Mouse (Mus musculus) Patski (cell line): ENCODE data around the gene Tbcel. TPM values are rescaled to one million over a fixed set of nuclear protein-coding genes. Genes with fewer than 3 reads are reported as not detected.

Experiments
- ATAC-seq: fragments of 100-300 bp; one replicate; pipeline ENCODE4 v1.8.0; 2021
- CTCF ChIA-PET: fragments of 350-600 bp; sonication (Branson Sonifier 250); formaldehyde crosslinking; loops from one replicate; lab custom pipeline; 2022; ENCODE audit warnings: inconsistent platforms; lab: Charles Lee
- POLR2A ChIA-PET: fragments of 350-600 bp; sonication (Branson Sonifier 250); formaldehyde crosslinking; loops from one replicate; lab custom pipeline; 2022; ENCODE audit warnings: antibody characterized with exemption, inconsistent platforms; lab: Charles Lee
- DNase-seq: peaks from one replicate; pipeline ENCODE4 v3.0.0-alpha.2; 2011; ENCODE audit warnings: low read depth, low spot score
- H3K27me3 ChIP-seq: fragments of 371-371 bp; one replicate; pipeline ENCODE4 v1.5.1; 2021
- CTCF ChIP-seq: fragments of 100-300 bp; IDR thresholded peaks from one replicate; pipeline ENCODE4 v1.5.1; 2021
- in situ Hi-C: fragments of 300-500 bp; cut with MboI; formaldehyde crosslinking; loops from 3 replicates; pipeline ENCODE4 v1.11.1; 2018; ENCODE audit warnings: low pct_unique_long_range_greater_than_20kb, mixed read lengths
- polyA plus RNA-seq: library from polyadenylated mRNA; unstranded; gene quantifications from one replicate; pipeline ENCODE4 v1.2.3, GENCODE M21; 2021

Tbcel gene
- polyA plus RNA-seq, 1 experiment from 2014 or later, result 23.3 TPM

DNA sequence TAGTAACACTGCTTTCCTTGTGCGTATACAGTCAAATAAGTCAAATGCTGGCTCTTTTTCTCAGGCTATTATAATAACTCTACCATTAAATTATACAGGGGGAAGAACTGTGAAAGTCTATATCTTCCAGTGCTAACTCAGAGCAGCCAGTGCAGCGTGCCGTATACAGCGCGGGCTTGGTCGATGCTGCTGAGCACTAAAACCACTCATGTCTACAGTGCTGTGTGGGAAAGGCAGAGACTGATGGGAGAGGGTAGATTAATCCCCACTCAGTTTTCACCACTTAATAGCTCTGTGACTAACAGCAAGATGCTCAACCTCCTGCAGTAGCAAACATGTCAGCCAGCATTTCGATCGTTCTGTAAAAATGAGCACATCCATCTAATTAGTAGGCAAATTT, 53.2 kb downstream of the Tbcel start:
- CTCF ChIA-PET, result interaction anchor here (1.1 to 1.4 kb wide), 3 partner anchors 12 to 21 kb away, joined by 3 to 4 read pairs (median 3); no protein-coding TSS in a partner anchor
- no peaks in the 10 kb centered on the region for H3K27me3 ChIP-seq
- in situ Hi-C loops, result no loop called here
- POLR2A ChIA-PET, result interaction anchor here (1.2 kb wide), 1 partner anchor 9 kb away, joined by 3 read pairs; no protein-coding TSS in a partner anchor
- DNase-seq (no peak), ATAC-seq (no peak)
- no peak for TF ChIP-seq CTCF

GRCm38 (mm10) chr9:42449043-42449442, 58.6 kb downstream of the Tbcel start:
- in situ Hi-C loops, result no loop called here
- H3K27me3 ChIP-seq, result no peaks in the 10 kb centered on the region
- DNase-seq, result no peak
- no peak for ATAC-seq
- ChIA-PET POLR2A (no interaction called here), CTCF (no interaction called here)
- no peak for TF ChIP-seq CTCF

DNA sequence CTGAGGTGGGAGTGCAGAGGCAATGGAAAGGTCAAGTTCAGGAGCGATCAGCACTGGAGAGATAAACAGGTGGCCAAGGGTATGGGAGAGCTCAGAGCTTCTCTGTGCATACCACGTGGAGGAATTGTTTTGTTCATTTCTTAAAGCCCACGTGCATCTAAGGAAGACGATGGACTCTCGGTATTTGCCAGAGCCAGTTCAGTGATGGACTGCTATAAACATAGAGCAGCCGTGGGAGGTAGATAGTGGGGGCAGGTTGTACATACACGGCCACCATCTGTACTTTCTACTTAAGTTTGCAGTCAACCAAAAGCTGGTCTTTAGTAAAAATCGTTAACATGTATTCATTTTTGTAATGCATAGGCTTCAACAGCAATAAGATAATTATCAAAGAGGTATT, 65.5 kb downstream of the Tbcel start:
- in situ Hi-C loops, result no loop called here
- ChIA-PET POLR2A (no interaction called here), CTCF (interaction anchor here (1.1 to 1.7 kb wide), 2 partner anchors 10 to 13 kb away, joined by 4 read pairs; no protein-coding TSS in a partner anchor)
- no peak for ATAC-seq
- DNase-seq, result no peak
- TF ChIP-seq CTCF, result no peak
- H3K27me3 ChIP-seq, result no peaks in the 10 kb centered on the region

DNA sequence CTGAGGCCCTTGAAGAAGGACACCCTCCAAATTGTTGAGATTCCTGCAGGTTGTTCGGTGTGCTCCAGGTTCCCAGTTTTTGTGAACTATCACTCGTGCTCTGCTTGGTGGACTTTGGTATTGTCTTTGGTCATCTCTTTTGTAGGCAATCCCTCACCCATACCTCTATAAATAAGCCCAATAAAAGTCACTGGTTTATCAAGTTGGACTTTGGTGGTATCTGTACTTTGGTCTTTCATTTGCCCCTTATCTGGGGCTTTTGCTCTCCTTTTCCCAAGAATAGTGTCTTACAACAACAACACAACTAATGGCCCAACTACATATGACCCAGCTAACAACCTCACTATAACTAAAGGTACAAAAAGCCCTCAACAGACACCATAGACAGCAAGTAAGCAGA, 66.4 kb downstream of the Tbcel start:
- no peak for TF ChIP-seq CTCF
- in situ Hi-C loops, result no loop called here
- POLR2A ChIA-PET, result interaction anchor here (0.6 kb wide), 1 partner anchor 34 kb away, joined by 3 read pairs; no protein-coding TSS in a partner anchor
- DNase-seq, result no peak
- no peak for ATAC-seq
- no peaks in the 10 kb centered on the region for H3K27me3 ChIP-seq
- CTCF ChIA-PET, result interaction anchor here (1.7 kb wide), 1 partner anchor 9 kb away, joined by 4 read pairs; no protein-coding TSS in a partner anchor

DNA sequence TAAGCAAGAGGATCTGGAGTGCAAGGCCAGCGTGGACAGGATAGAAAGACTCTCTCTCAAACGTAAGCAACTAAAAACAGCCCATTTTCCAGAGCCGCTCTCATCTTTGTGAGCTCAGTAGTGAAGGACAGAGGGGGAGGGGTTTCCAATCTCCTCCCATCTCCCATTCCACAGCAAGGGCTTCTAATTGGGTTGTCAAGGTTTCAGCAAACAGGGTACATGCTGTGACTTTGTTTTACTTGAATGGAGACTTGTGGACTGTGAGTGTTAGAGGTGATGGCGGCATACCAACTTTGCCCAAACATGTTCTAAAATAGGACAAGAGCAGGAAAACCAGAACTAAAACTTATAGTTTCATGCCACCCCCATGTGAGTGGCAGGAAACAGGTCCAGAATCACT, 68.2 kb downstream of the Tbcel start:
- ATAC-seq (no peak), DNase-seq (no peak)
- ChIA-PET CTCF (interaction anchor here (1.1 to 1.5 kb wide), 2 partner anchors 15 to 21 kb away, joined by 3 to 4 read pairs; no protein-coding TSS in a partner anchor), POLR2A (no interaction called here)
- in situ Hi-C loops, result no loop called here
- no peak for TF ChIP-seq CTCF
- no peaks in the 10 kb centered on the region for H3K27me3 ChIP-seq

- in situ Hi-C loops, result no loop called here
- no peaks in the 10 kb centered on the region for H3K27me3 ChIP-seq
- no peak for DNase-seq
- POLR2A ChIA-PET, result interaction anchor here (1.1 kb wide), 1 partner anchor 8 kb away, joined by 4 read pairs; no protein-coding TSS in a partner anchor
- TF ChIP-seq CTCF, result peak; percentile 44
- CTCF ChIA-PET, result interaction anchor here (0.9 to 1.3 kb wide), 3 partner anchors 9 to 38 kb away, joined by 3 to 4 read pairs (median 4); no protein-coding TSS in a partner anchor
- ATAC-seq, result no peak
Observed at GRCm38 (mm10) chr9:42432155-42432554, 75.5 kb downstream of the Tbcel start.

DNA sequence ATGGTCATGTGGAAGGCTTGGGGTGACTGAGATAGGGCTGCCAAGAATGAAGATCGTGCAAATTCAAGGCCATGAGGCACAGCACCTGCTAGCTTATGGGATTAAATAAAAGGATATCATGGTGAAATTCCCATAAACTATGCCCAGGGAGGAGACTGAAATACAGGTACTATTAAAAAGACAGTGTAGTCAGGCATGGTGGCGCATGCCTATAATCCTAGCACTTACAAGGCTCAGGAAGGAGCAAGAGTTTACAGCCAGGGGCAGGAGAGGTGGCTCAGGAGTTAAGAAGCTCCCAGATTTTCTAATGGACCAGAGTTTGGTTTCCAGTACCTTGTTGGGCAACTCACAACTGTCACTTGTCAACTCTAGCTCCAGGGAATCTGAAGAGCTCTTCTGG, 76.0 kb downstream of the Tbcel start:
- ATAC-seq (no peak), DNase-seq (no peak)
- in situ Hi-C loops, result no loop called here
- POLR2A ChIA-PET, result no interaction called here
- H3K27me3 ChIP-seq, result no peaks in the 10 kb centered on the region
- TF ChIP-seq CTCF, result no peak
- CTCF ChIA-PET, result interaction anchor here (0.9 to 1.3 kb wide), 3 partner anchors 10 to 38 kb away, joined by 3 to 4 read pairs (median 4); no protein-coding TSS in a partner anchor

DNA sequence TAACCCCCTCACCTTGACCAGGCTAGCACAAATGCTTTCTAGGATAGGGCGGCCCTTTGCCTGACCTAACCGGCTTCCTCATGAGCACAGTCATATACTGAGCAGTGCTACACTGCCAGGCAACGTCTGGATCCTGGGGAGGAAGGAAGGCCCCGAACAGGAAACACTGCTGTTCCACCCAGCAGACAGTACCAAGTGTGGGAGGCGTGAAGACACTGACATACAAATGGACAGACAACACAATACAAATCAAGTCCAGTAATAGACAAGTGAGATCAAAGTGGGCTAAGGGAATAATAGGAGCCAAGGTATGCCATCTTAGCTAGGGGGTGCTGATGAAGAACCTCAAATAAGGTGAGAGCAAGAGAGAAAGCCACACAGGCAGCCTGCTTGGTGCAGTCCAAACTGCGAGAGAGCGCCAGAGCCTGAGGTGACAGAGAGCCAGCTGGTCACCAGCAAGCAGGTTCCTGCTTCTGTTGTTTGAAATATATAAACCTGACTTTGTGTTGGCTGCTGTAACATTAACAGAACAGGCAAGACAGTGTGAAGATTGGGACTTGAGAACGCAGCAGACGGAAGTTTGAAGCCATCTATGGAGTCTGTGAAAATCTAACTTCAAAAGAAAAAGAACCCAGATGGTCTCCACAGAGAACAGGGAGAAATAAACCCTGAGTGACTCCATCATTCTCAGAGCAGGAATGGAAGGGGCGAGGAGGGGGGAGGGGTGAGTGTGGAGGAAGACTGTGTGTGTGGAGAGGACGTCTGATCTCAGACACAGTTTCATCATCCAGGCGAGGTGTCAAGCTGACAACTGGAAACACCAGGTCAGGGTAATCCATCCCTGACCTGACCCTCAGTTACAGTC, 79.3 kb downstream of the Tbcel start:
- no peak for DNase-seq
- ChIA-PET POLR2A (no interaction called here), CTCF (interaction anchor here (2.4 kb wide), 1 partner anchor 10 kb away, joined by 8 read pairs; no protein-coding TSS in a partner anchor)
- no peaks in the 10 kb centered on the region for H3K27me3 ChIP-seq
- in situ Hi-C loops, result no loop called here
- TF ChIP-seq CTCF, result no peak
- no peak for ATAC-seq

GRCm38 (mm10) chr9:42426661-42427358, 80.8 kb downstream of the Tbcel start:
- ChIA-PET POLR2A (no interaction called here), CTCF (interaction anchor here (1.0 kb wide), 1 partner anchor 8 kb away, joined by 3 read pairs; no protein-coding TSS in a partner anchor)
- in situ Hi-C loops, result no loop called here
- DNase-seq (no peak), ATAC-seq (no peak)
- H3K27me3 ChIP-seq, result no peaks in the 10 kb centered on the region
- TF ChIP-seq CTCF, result no peak

GRCm38 (mm10) chr9:42423649-42424048, 84.0 kb downstream of the Tbcel start:
- no peaks in the 10 kb centered on the region for H3K27me3 ChIP-seq
- POLR2A ChIA-PET, result interaction anchor here (0.7 kb wide), 1 partner anchor 9 kb away, joined by 4 read pairs; no protein-coding TSS in a partner anchor
- DNase-seq (no peak), ATAC-seq (no peak)
- no peak for TF ChIP-seq CTCF
- CTCF ChIA-PET, result no interaction called here
- in situ Hi-C loops, result no loop called here
